Mouse (Mus musculus): Measurements from ENCODE around the gene Dnah7c. TPM values are rescaled to one million over a fixed set of nuclear protein-coding genes. Genes with fewer than 3 reads are reported as not detected.
"Not testable (repeated sequence)": the region's sequence is repeated elsewhere in the genome, so short reads cannot be mapped to it uniquely, and the experiment has no call there.

The Dnah7c gene
- total and polyA plus RNA-seq, 2 experiments from 2014 or later = 0.03 TPM; not detected in 1

DNA sequence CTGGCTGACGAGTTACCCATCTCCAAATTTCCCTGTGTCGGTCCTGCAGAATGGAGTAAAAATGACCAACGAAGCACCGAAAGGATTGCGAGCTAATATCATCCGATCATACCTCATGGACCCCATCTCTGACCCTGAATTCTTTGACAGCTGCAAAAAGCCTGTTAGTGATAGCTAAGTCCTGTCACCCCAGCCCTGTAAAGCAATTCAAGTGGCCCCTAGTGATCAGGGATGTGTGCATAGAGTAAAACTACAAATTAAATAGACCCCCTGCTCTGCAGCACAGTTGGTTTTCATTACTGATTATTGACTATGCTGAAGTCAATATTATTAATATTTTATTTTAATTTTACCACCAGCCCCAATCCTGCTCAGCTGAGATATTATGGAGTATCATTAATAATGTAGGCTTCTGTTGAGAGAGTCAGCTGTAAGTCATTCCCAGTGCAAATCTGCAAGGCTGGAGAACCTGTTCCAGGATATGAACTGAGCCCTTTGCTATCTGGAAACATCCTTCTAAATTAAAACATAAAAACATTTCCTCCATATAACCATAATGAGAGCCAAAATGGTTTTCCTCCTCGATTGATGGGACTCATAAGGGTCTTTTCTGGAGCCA lies 344.8 kb downstream of the Dnah7c start:
- not testable (repeated sequence) for H3K27ac ChIP-seq (ENCODE audit: low read depth); H3K36me3 ChIP-seq (replicated peaks; ENCODE audit: control insufficient read depth, insufficient read depth, low read length); H3K4me2 ChIP-seq (ENCODE audit: low read depth, low read length); ATAC-seq (ENCODE audit: insufficient read depth, low read depth); DNase-seq (ENCODE audit: low spot score); H3K27me3 ChIP-seq (ENCODE audit: control insufficient read depth, insufficient read depth, low read length); H3K9ac ChIP-seq (replicated peaks; ENCODE audit: low read depth, low read length); H3K9me3 ChIP-seq (replicated peaks; ENCODE audit: control insufficient read depth, low read length); H3K4me3 ChIP-seq (ENCODE audit: low read depth, low read length); H3K4me1 ChIP-seq (ENCODE audit: control insufficient read depth, insufficient read depth)
- WGBS = 81% methylated on average over 7 of the region's 7 CpGs

DNA sequence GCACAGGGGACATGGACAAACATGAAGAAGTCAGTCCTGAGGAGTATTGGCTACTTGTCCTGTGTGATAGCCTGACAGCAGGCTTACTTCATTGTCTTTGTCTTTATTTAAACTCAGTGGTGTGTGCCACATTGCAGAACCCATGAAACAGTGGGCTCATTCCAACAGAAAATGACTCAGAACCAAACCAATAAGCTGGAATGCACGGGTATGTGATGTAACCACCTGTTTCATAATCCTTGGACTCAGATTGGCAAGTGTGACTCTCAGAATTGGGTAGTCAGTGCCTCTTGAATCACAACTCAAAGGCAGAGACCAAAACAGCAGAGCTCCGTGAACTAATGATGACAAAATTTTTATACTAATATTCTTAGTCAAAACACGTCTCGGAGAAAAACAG lies 356.8 kb downstream of the Dnah7c start:
- H3K4me1 ChIP-seq (ENCODE audit: control insufficient read depth, insufficient read depth); H3K36me3 ChIP-seq (replicated peaks; ENCODE audit: control insufficient read depth, insufficient read depth, low read length); ATAC-seq (ENCODE audit: insufficient read depth, low read depth); H3K9ac ChIP-seq (replicated peaks; ENCODE audit: low read depth, low read length); H3K27ac ChIP-seq (ENCODE audit: low read depth); H3K4me2 ChIP-seq (ENCODE audit: low read depth, low read length); DNase-seq (ENCODE audit: low spot score); H3K4me3 ChIP-seq (ENCODE audit: low read depth, low read length); H3K27me3 ChIP-seq (ENCODE audit: control insufficient read depth, insufficient read depth, low read length); H3K9me3 ChIP-seq (replicated peaks; ENCODE audit: control insufficient read depth, low read length): not testable (repeated sequence)
- WGBS = 65% methylated on average over 4 of the region's 4 CpGs

DNA sequence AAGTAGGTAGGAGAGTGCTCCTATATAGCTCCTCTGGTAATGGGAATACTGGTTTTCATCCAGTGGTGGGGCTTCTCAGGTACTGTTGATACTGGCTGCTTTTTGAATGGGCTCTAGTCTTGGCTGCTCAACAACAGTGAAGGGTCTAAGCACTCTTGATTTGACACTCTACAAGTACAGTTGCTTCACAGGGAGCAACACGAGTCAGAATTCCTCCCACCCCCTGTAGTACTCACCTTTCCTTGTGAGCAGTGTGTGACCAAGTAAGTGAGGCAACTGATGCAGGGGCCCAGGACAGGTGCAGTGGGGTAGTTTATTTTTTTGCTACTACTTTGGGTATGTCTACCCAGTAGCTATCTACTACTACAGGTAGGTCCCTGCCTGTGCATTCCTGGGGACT lies 379.7 kb downstream of the Dnah7c start:
- WGBS = 58% methylated on average over 1 of the region's 1 CpGs
- Histone ChIP-seq H3K4me1 (ENCODE audit: control insufficient read depth, insufficient read depth) (no peaks in the 10 kb centered on the region), H3K4me3 (ENCODE audit: low read depth, low read length) (no peak overlapping the region), H3K27me3 (ENCODE audit: control insufficient read depth, insufficient read depth, low read length) (no peaks in the 10 kb centered on the region), H3K36me3 (replicated peaks; ENCODE audit: control insufficient read depth, insufficient read depth, low read length) (peaks cover 5% of the 10 kb centered on the region; the same call in 1 of the 2 replicates), H3K9me3 (replicated peaks; ENCODE audit: control insufficient read depth, low read length) (no peaks in the 10 kb centered on the region), H3K4me2 (ENCODE audit: low read depth, low read length) (no peak overlapping the region), H3K9ac (replicated peaks; ENCODE audit: low read depth, low read length) (no peak overlapping the region), H3K27ac (ENCODE audit: low read depth) (no peak overlapping the region)
- TF ChIP-seq EP300 (IDR thresholded peaks at IDR 0.05; ENCODE audit: low read depth) (no peak), CTCF (IDR thresholded peaks at IDR 0.05; ENCODE audit: low read depth) (no peak)
- DNase-seq (ENCODE audit: low spot score) (no peak), ATAC-seq (ENCODE audit: insufficient read depth, low read depth) (no peak)

DNA sequence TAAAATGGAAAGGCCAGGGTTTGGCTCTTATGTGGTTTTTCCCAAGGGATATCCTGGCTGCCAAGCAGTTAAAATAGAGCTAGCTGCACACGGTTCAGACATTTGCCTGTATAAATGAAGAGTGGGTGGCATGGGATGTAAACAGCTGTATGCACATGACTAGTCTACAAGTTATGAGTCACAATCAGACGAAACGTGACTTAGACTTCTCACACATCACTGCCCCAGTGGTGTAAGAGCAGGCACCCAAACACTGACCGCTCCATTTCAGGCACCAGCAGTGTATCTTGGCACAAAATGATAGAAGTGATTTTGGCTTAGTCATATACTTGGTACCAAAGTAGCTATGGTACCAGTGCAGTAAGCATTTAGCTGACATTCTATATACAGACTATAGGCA lies 383.2 kb downstream of the Dnah7c start:
- not testable (repeated sequence) for ATAC-seq (ENCODE audit: insufficient read depth, low read depth); DNase-seq (ENCODE audit: low spot score); H3K4me2 ChIP-seq (ENCODE audit: low read depth, low read length); H3K9ac ChIP-seq (replicated peaks; ENCODE audit: low read depth, low read length); H3K36me3 ChIP-seq (replicated peaks; ENCODE audit: control insufficient read depth, insufficient read depth, low read length); H3K27ac ChIP-seq (ENCODE audit: low read depth); H3K27me3 ChIP-seq (ENCODE audit: control insufficient read depth, insufficient read depth, low read length); H3K4me1 ChIP-seq (ENCODE audit: control insufficient read depth, insufficient read depth); H3K4me3 ChIP-seq (ENCODE audit: low read depth, low read length); H3K9me3 ChIP-seq (replicated peaks; ENCODE audit: control insufficient read depth, low read length)
- 78% methylated on average over 4 of the region's 4 CpGs for WGBS

DNA sequence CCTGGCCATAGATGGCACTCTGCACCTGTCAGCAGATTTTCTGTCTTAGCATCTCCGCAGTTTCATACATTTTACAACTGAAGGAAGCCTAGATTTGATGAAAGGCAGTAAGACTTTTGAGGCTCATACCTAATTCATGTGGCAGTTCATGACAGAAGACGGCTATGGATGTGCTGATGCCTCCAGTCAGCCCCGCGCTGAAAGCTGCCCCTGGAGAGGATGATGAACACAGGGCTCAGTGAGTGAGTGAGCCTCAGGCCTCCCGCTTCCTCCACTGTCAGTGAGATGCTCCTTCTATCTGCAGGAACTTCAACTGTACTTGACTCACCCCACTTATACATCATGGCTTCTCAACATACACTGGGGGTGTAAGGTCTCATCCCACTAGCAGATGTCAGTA lies 392.5 kb downstream of the Dnah7c start:
- no peak overlapping the region for H3K4me2 ChIP-seq (ENCODE audit: low read depth, low read length)
- H3K27me3 ChIP-seq (ENCODE audit: control insufficient read depth, insufficient read depth, low read length) = no peaks in the 10 kb centered on the region
- 92% methylated on average over 5 of the region's 5 CpGs for WGBS
- TF ChIP-seq CTCF (IDR thresholded peaks at IDR 0.05; ENCODE audit: low read depth) (no peak), EP300 (IDR thresholded peaks at IDR 0.05; ENCODE audit: low read depth) (no peak)
- DNase-seq (ENCODE audit: low spot score) (no peak), ATAC-seq (ENCODE audit: insufficient read depth, low read depth) (no peak)
- no peaks in the 10 kb centered on the region for H3K9me3 ChIP-seq (replicated peaks; ENCODE audit: control insufficient read depth, low read length)
- H3K27ac ChIP-seq (ENCODE audit: low read depth) = no peak overlapping the region
- no peaks in the 10 kb centered on the region for H3K4me1 ChIP-seq (ENCODE audit: control insufficient read depth, insufficient read depth)
- H3K36me3 ChIP-seq (replicated peaks; ENCODE audit: control insufficient read depth, insufficient read depth, low read length) = peaks cover 27% of the 10 kb centered on the region
- H3K4me3 ChIP-seq (ENCODE audit: low read depth, low read length) = no peak overlapping the region
- H3K9ac ChIP-seq (replicated peaks; ENCODE audit: low read depth, low read length) = no peak overlapping the region

DNA sequence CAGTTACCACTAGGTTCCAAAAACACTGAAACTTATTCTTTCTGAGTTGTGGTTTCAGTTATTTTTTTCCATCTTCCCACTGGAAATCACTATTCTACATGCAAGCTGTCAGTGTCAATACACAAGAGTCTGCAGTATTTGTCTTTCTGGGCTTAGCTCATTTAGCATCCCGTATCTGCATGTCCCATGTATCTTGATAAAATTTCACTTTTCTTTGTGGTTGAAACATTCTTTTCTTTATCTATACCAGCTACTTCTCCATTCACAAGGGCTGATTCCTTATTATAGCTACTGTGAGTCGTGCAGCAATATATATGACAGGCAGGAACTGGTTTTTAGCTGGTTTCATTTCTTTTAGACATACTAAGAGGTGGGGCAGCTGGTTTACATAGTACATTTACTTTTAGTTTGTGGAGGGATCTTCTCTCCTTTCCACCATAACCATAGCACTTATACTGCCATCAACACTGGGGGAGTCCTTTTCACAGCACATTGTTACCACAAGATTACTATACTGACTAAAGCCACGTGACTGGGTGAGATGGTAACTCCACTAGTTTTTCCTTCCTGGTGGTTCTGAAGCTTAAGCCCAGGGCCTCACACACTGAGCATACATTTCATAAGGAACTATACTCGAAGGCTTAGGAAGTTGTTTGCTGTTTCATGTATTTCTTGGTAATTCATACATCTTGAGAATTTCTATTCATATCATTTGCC lies 397.0 kb downstream of the Dnah7c start:
- Histone ChIP-seq H3K9me3 (replicated peaks; ENCODE audit: control insufficient read depth, low read length) (no peaks in the 10 kb centered on the region), H3K4me3 (ENCODE audit: low read depth, low read length) (no peak overlapping the region), H3K36me3 (replicated peaks; ENCODE audit: control insufficient read depth, insufficient read depth, low read length) (peaks cover 37% of the 10 kb centered on the region), H3K4me2 (ENCODE audit: low read depth, low read length) (no peak overlapping the region), H3K4me1 (ENCODE audit: control insufficient read depth, insufficient read depth) (no peaks in the 10 kb centered on the region), H3K27ac (ENCODE audit: low read depth) (no peak overlapping the region), H3K27me3 (ENCODE audit: control insufficient read depth, insufficient read depth, low read length) (no peaks in the 10 kb centered on the region), H3K9ac (replicated peaks; ENCODE audit: low read depth, low read length) (no peak overlapping the region)
- 72% methylated on average over 4 of the region's 4 CpGs for WGBS
- no peak for ATAC-seq (ENCODE audit: insufficient read depth, low read depth)
- TF ChIP-seq CTCF (IDR thresholded peaks at IDR 0.05; ENCODE audit: low read depth) (no peak), EP300 (IDR thresholded peaks at IDR 0.05; ENCODE audit: low read depth) (no peak)
- DNase-seq (ENCODE audit: low spot score) = no peak

Measured in heart, postnatal 0 days (tissue).